Mouse (Mus musculus) heart, embryonic 12.5 days (tissue): ENCODE results near the gene Ndufa5. TPM values are rescaled to one million over a fixed set of nuclear protein-coding genes. Genes with fewer than 3 reads are reported as not detected.
A peak's percentile ranks its signal among the peaks of the same experiment; 100 is the strongest.

Experiments used
- ATAC-seq: fragments of 200-750 bp; cut with Nextera tagmentation; 2 replicates; pipeline ENCODE4 v1.8.0; 2017; ENCODE audit warnings: moderate TSS enrichment, moderate library complexity; ENCODE audit not compliant: insufficient number of reproducible peaks, low FRiP score
- H3K27ac ChIP-seq: fragments of 300-500 bp; sonication (generic); 2 replicates; pipeline ENCODE4 v1.5.1; 2016; ENCODE audit warnings: mild to moderate bottlenecking, moderate library complexity; ENCODE audit not compliant: poor library complexity, severe bottlenecking
- H3K27me3 ChIP-seq: fragments of 300-500 bp; sonication (generic); replicated peaks from 2 replicates; pipeline ENCODE4 v1.6.1; 2016; ENCODE audit warnings: mild to moderate bottlenecking, moderate library complexity
- H3K36me3 ChIP-seq: fragments of 300-500 bp; sonication (generic); 2 replicates; pipeline ENCODE4 v1.6.1; 2016; ENCODE audit warnings: mild to moderate bottlenecking, moderate library complexity
- H3K4me1 ChIP-seq: fragments of 300-500 bp; sonication (generic); replicated peaks from 2 replicates; pipeline ENCODE4 v1.6.1; 2016; ENCODE audit warnings: mild to moderate bottlenecking
- H3K4me2 ChIP-seq: fragments of 300-500 bp; sonication (generic); 2 replicates; pipeline ENCODE4 v1.6.1; 2016; ENCODE audit warnings: mild to moderate bottlenecking, moderate library complexity
- H3K4me3 ChIP-seq: fragments of 300-500 bp; sonication (generic); 2 replicates; pipeline ENCODE4 v1.5.1; 2016; ENCODE audit warnings: mild to moderate bottlenecking
- H3K9ac ChIP-seq: fragments of 300-500 bp; sonication (generic); 2 replicates; pipeline ENCODE4 v1.6.1; 2016; ENCODE audit warnings: mild to moderate bottlenecking, moderate library complexity
- H3K9me3 ChIP-seq: fragments of 300-500 bp; sonication (generic); replicated peaks from 2 replicates; pipeline ENCODE4 v1.6.1; 2016; ENCODE audit warnings: mild to moderate bottlenecking, moderate library complexity
- WGBS: fragments of 180-500 bp; shearing (Covaris S2); methylation state at CpG from one replicate; pipeline ENCODE4 v1.1.7; 2016; 5-methylcytosine and 5-hydroxymethylcytosine counted together
- polyA plus RNA-seq: library from polyadenylated mRNA; unstranded; fragments of >200 nt; fragmentation: Nextera tagmentation; extraction: Ambion mirVana; gene quantifications from 2 replicates; pipeline ENCODE4 v1.2.1, GENCODE M21; 2016

The Ndufa5 gene
- polyA plus RNA-seq, 1 experiment from 2014 or later: 715 TPM

DNA sequence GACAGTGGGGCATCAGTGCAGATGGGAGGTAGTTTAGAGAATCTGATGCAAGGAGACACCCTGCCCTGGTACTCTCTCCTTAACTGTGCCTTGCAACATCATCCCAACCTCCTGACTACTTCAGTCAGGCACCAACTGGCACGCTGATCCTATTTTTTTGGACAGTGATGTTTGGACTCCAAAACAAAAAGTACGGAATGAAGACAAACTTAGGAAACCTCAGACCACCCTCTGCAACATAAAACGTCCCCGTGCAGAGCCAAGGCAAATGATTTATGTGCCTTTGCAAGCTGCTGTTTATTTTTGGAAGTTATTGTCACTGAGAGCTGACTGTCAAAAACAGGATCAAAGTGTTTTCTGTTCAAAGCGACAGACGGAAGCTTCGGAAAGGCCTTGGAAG lies 24.2 kb upstream of the Ndufa5 start:
- no peak overlapping the region for H3K27ac ChIP-seq
- ATAC-seq: no peak
- no peak overlapping the region; the same call in 1 of the 2 replicates for H3K4me2 ChIP-seq
- H3K36me3 ChIP-seq: no peaks in the 10 kb centered on the region
- peaks cover 26% of the 10 kb centered on the region for H3K4me1 ChIP-seq
- H3K9ac ChIP-seq: no peak overlapping the region
- no peak overlapping the region for H3K4me3 ChIP-seq
- H3K9me3 ChIP-seq: peaks cover 3% of the 10 kb centered on the region; the same call in 1 of the 2 replicates
- H3K27me3 ChIP-seq: no peaks in the 10 kb centered on the region
- WGBS: 33% methylated on average over 7 of the region's 7 CpGs

DNA sequence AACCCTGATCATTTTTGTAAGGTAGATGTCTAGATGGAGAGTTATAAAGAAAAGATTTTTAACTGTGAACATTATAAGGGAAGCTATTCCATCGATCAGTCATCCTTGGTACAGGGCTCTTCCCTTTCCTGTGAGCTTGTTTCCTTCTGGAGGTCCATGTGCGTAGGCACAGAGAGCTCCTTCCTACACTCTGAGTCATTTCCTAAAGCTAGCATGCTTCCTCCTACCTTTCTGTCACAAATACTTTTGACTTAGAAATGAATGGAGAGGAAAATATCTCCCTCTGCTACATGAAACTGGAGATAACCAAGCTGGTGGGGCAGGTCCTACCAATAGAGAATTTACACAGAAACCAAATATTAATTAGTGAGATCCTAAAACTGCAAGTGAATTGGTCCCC lies 22.0 kb upstream of the Ndufa5 start:
- 54% methylated on average over 2 of the region's 2 CpGs for WGBS

DNA sequence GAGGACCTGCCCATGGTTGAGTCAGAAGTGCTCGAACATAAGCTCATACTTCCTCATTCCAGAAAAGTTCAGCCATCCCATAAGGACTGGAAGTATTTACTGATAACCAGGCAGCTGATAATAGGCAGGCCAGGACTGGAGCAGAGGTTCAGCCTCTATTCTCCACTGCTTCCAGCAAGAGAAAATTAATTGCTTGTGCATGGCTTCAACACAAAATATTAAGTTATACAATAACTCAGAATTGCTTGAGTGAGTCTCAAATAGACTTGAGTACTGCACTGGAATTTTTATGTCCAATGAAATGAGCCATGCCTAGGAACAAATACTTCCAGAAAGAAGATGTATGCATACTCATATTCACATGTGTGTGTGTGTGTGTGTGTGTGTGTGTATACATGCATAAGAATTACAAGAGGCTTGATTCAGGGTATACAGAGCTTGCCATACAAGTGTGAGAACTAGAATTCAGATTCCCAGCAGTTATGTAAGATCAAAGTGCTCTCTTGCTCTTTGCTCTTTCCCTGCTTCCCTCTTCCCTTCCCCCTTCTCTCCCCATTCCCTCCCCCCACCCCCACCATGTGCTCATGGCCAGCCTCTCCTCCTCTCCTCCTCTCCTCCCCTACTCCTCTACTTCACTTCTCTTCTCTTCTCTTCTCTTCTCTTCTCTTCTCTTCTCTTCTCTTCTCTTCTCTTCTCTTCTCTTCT lies 19.1 kb upstream of the Ndufa5 start:
- Histone ChIP-seq H3K4me2 (no peak overlapping the region), H3K36me3 (no peaks in the 10 kb centered on the region), H3K27me3 (no peaks in the 10 kb centered on the region), H3K4me3 (no peak overlapping the region), H3K4me1 (peaks cover 26% of the 10 kb centered on the region), H3K27ac (peak overlapping the region; percentile 60), H3K9me3 (peaks cover 3% of the 10 kb centered on the region; the same call in 1 of the 2 replicates), H3K9ac (no peak overlapping the region)
- 0% methylated on average over 1 of the region's 1 CpGs for WGBS
- peak; percentile 72 for ATAC-seq

More for the DNA sequence above, 22.0 kb upstream of the Ndufa5 start:
- no peak for ATAC-seq
- peaks cover 26% of the 10 kb centered on the region for H3K4me1 ChIP-seq
- no peaks in the 10 kb centered on the region for H3K27me3 ChIP-seq
- no peaks in the 10 kb centered on the region for H3K36me3 ChIP-seq
- H3K4me2 ChIP-seq: no peak overlapping the region
- no peak overlapping the region for H3K9ac ChIP-seq
- H3K4me3 ChIP-seq: no peak overlapping the region
- peaks cover 3% of the 10 kb centered on the region; the same call in 1 of the 2 replicates for H3K9me3 ChIP-seq
- H3K27ac ChIP-seq: no peak overlapping the region

DNA sequence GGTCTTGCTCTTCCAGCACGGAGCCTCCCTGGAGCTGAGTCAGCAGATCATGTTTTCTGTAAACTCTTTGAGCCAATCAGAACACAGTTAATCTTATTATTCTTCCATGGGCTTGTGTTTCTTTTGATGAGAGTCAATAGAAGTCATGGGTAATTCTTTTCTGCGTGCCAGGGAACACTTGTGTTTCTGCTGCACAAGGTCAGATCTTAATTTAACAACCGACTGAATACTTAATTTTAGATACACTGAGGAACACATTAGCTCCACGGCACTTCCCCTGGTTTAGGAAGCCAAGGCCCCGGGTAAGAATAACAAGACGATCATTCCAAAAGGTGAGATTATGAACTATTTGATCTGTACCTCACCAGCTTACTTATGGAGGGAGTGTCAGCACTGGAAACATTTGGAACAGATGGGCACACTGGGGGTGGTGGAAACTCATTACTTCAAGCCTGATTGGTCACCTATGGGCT lies 15.3 kb upstream of the Ndufa5 start:
- Histone ChIP-seq H3K9ac (no peak overlapping the region), H3K36me3 (no peaks in the 10 kb centered on the region), H3K4me1 (peaks cover 28% of the 10 kb centered on the region), H3K4me2 (no peak overlapping the region), H3K27me3 (no peaks in the 10 kb centered on the region), H3K9me3 (no peaks in the 10 kb centered on the region), H3K27ac (peak overlapping the region; percentile 62; the same call in 1 of the 2 replicates), H3K4me3 (no peak overlapping the region)
- 41% methylated on average over 6 of the region's 6 CpGs for WGBS
- ATAC-seq: no peak

DNA sequence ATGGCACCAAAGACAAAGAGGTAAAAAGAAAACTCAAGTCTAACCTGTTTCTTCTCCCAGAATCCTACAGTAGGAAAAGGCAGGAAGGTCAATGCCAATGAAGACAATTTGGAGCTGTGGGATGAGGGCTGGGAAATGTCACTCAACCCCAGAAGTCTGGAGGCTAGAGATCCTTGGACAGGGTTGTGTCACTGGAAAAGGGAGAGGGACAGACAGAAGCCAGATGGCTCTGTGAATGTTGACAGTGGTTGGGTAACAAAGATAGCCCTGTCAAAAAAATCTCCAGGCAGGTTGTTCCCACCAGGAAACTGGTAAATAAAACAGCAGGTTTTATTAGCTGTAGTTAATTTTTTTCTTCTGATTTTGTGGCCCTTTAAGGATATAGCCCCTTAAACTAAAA lies 14.6 kb upstream of the Ndufa5 start:
- no peak overlapping the region for H3K4me3 ChIP-seq
- peaks cover 28% of the 10 kb centered on the region for H3K4me1 ChIP-seq
- no peak overlapping the region for H3K9ac ChIP-seq
- no peaks in the 10 kb centered on the region for H3K36me3 ChIP-seq
- H3K27me3 ChIP-seq: no peaks in the 10 kb centered on the region
- no peak overlapping the region for H3K4me2 ChIP-seq
- peak; percentile 71; the same call in 1 of the 2 replicates for ATAC-seq
- H3K27ac ChIP-seq: peak overlapping the region; percentile 62
- no peaks in the 10 kb centered on the region for H3K9me3 ChIP-seq

DNA sequence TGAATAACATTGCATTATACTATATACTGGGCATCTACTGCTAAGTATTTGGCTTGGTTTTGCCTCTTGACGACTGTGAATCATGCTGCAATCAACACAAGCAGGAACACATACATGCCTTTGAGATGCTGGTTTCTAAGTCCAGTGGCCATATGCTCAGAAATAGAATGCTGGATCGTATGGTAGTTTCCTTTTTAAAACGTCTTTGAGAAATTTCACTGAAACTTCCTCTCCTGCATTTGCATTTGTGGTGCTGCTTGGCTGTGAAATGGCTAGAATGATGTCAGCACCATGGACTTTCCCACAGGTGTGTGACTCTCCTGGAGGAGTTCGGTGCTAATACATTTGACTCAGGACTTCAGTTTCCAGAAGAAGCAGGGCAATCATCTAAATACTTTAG lies 12.3 kb upstream of the Ndufa5 start:
- no peaks in the 10 kb centered on the region for H3K9me3 ChIP-seq
- no peaks in the 10 kb centered on the region for H3K27me3 ChIP-seq
- no peak overlapping the region for H3K4me3 ChIP-seq
- 64% methylated on average over 4 of the region's 4 CpGs for WGBS
- H3K27ac ChIP-seq: no peak overlapping the region
- H3K4me1 ChIP-seq: peaks cover 16% of the 10 kb centered on the region
- no peak overlapping the region for H3K4me2 ChIP-seq
- no peak for ATAC-seq
- no peak overlapping the region for H3K9ac ChIP-seq
- H3K36me3 ChIP-seq: no peaks in the 10 kb centered on the region

DNA sequence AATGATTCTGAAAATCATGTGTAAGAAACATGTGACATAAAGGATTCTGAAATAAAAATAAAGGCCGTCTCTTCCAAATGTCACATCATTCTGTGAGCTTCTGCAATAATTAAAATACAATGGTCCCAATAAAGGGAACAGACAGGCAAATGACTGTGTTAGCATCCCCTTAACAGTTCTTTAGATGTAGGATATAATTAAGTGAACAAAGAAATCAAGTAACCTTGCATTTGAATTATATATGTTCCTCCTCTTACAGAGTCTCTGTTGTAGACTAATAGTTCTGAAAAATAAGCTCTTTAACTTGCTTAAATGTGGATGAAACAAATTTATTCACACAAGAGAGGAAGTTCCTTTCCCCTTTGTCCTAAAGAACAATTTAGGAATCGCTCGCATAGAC lies 10.6 kb upstream of the Ndufa5 start:
- Histone ChIP-seq H3K4me3 (no peak overlapping the region), H3K4me1 (peaks cover 16% of the 10 kb centered on the region), H3K27ac (no peak overlapping the region), H3K9me3 (no peaks in the 10 kb centered on the region), H3K4me2 (no peak overlapping the region), H3K27me3 (no peaks in the 10 kb centered on the region), H3K36me3 (no peaks in the 10 kb centered on the region), H3K9ac (no peak overlapping the region)
- 81% methylated on average over 3 of the region's 3 CpGs for WGBS
- ATAC-seq: no peak

DNA sequence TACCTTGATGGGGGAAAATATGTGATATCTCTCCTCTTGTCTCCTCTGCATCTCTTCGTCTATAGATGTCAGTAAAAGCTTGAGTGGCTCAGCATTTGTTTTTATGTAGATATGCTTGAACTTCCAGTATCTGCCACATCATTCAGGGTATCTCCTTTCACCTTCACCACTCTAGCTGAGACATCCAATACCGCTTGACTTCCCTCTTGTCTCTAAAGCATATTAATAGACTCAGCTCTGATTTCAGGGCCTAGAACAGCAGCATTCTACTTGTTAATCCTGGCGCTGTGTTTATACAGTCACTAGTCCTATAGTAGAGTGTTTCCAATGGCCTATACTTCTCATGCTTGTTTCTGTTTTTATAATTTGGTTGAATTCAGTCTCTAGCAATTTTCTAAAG lies 5.0 kb upstream of the Ndufa5 start:
- H3K4me1 ChIP-seq: peaks cover 23% of the 10 kb centered on the region
- no peaks in the 10 kb centered on the region for H3K27me3 ChIP-seq
- WGBS: 41% methylated on average over 3 of the region's 3 CpGs
- no peak overlapping the region for H3K4me2 ChIP-seq
- no peak overlapping the region for H3K4me3 ChIP-seq
- H3K9ac ChIP-seq: no peak overlapping the region
- H3K36me3 ChIP-seq: no peaks in the 10 kb centered on the region
- no peak overlapping the region for H3K27ac ChIP-seq
- no peaks in the 10 kb centered on the region for H3K9me3 ChIP-seq
- no peak for ATAC-seq

DNA sequence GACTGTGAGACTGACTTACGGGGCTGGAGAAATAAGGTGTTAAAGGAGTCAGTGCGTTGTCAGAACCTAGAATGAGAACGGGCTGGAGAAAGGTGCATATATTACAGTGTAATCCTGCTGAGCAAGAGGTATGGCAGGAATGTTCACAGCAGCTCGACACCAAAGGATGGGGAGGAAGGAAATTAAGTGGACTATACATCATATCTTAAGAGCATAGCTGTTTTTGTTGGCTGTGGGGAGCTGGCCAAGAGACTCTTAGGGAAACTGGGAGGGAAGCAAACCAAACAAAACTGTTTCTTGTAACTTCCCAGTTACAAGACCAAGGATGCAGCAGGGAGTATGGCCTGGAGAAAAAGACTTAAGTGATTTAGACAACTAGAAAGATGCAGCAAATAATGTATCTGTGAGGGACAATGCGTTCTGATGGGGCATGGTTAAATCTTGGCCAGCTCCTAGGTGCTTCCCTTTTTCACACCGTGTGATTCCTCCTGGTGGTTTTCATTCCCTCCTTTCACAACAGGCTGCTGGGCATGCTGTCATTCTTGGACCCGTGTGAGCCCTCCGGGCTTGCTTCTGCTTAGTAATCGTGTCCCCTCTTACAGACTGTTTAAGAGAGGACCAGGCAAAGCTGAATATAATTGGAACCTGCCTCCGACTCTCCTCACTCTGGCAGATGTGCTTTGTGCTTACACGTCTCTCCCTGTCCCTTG lies 3.1 kb upstream of the Ndufa5 start:
- Histone ChIP-seq H3K36me3 (no peaks in the 10 kb centered on the region), H3K4me2 (peak overlapping the region; percentile 59), H3K27me3 (no peaks in the 10 kb centered on the region), H3K27ac (peak overlapping the region; percentile 71), H3K9ac (peak overlapping the region; percentile 30; the same call in 1 of the 2 replicates), H3K4me3 (peak overlapping the region; percentile 27), H3K4me1 (peaks cover 31% of the 10 kb centered on the region), H3K9me3 (no peaks in the 10 kb centered on the region)
- 30% methylated on average over 11 of the region's 11 CpGs for WGBS
- 0 out of 2 replicates have a peak, but pooled peaks have one; percentile 33 for ATAC-seq

DNA sequence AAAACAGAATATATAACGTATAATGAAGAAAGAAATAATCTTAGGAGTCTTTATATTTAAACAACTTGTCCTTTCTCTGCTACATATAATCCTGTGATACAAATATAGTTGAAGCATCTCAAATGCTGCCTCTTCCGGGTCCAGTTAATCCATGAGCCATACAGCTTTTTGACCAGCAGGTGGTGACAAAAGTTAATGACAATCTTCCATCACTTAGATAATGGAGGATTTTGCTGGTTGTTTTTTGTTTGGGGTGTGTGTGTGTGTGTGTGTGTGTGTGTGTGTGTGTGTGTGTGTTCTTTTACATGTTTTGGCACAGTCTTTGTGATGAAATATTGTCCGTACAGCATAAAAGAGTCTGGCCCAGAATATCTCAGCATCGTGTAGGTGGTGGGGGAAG lies 2.4 kb upstream of the Ndufa5 start:
- Histone ChIP-seq H3K27me3 (no peaks in the 10 kb centered on the region), H3K4me1 (peaks cover 34% of the 10 kb centered on the region), H3K4me3 (peak overlapping the region; percentile 27), H3K9ac (no peak overlapping the region), H3K9me3 (no peaks in the 10 kb centered on the region), H3K36me3 (no peaks in the 10 kb centered on the region), H3K27ac (peak overlapping the region; percentile 66; the same call in 1 of the 2 replicates), H3K4me2 (peak overlapping the region; percentile 59)
- 0 out of 2 replicates have a peak, but pooled peaks have one; percentile 9 for ATAC-seq
- WGBS: 18% methylated on average over 4 of the region's 4 CpGs

DNA sequence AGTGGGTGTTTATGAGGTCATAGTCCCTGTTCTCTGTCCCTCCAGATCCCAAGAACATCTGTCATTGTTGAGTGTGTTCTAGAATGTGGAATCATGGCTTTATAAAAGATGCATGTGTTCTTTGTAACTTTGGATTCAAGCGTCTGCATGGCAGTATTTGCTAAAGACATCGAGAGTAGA lies 141 bp upstream of the Ndufa5 start, which contains the start of gene Asb15:
Gene Asb15, plus strand, starts transcription at position 81 of the 180 bp plus-strand sequence.
- ATAC-seq: no peak

More for the DNA sequence above, 141 bp upstream of the Ndufa5 start, which contains the start of gene Asb15:
- Histone ChIP-seq H3K9me3 (no peaks in the 10 kb centered on the region), H3K27ac (peak within 1 kb of the TSS; percentile 65), H3K36me3 (peaks cover 9% of the 10 kb centered on the region), H3K4me2 (peak within 1 kb of the TSS; percentile 88), H3K9ac (peak within 1 kb of the TSS; percentile 86), H3K4me3 (peak within 1 kb of the TSS; percentile 85), H3K4me1 (peaks cover 34% of the 10 kb centered on the region), H3K27me3 (no peaks in the 10 kb centered on the region)
- WGBS: 39% methylated on average over 2 of the region's 2 CpGs
